Mouse (Mus musculus) embryonic fibroblast, embryonic 13.5 days (primary cell): Measurements from ENCODE around the gene Cdrt4. TPM values are rescaled to one million over a fixed set of nuclear protein-coding genes. Genes with fewer than 3 reads are reported as not detected.

Source experiments
- H3K27ac ChIP-seq: 2 replicates; pipeline ENCODE4 v1.5.1; 2012; ENCODE audit warnings: low read length, control low read depth, inconsistent platforms; ENCODE audit not compliant: insufficient read depth
- H3K4me1 ChIP-seq: 2 replicates; pipeline ENCODE4 v1.6.1; 2011; ENCODE audit warnings: low read length; ENCODE audit not compliant: control insufficient read depth, insufficient read depth
- H3K4me3 ChIP-seq: 2 replicates; pipeline ENCODE4 v1.5.1; 2011; ENCODE audit warnings: mild to moderate bottlenecking, control low read depth, low read length; ENCODE audit not compliant: insufficient read depth
- CTCF ChIP-seq: IDR thresholded peaks from 2 replicates; pipeline ENCODE4 v1.5.1; 2011; ENCODE audit warnings: mild to moderate bottlenecking, control low read depth, low read length, moderate library complexity, borderline replicate concordance; ENCODE audit not compliant: insufficient read depth
- POLR2A ChIP-seq: IDR thresholded peaks from 2 replicates; pipeline ENCODE4 v1.6.1; 2011; ENCODE audit warnings: low read depth, mild to moderate bottlenecking, control low read depth, low read length, moderate library complexity
- polyA plus RNA-seq: library from polyadenylated mRNA; stranded (reverse); fragments of >200 nt; gene quantifications from 2 replicates; pipeline ENCODE4 v1.2.4, GENCODE M21; 2011; ENCODE audit warnings: low read depth; ENCODE audit not compliant: missing spikeins, insufficient read length

The Cdrt4 gene
- polyA plus RNA-seq, 1 experiment = not detected

GRCm38 (mm10) chr11:63028131-63028530, 77.1 kb downstream of the Cdrt4 start:
- Histone ChIP-seq H3K4me1 (no peaks in the 10 kb centered on the region), H3K4me3 (no peak overlapping the region), H3K27ac (no peak overlapping the region)
- no peak for TF ChIP-seq POLR2A
- no peak for TF ChIP-seq CTCF

- Histone ChIP-seq H3K4me3 (no peak overlapping the region), H3K4me1 (no peaks in the 10 kb centered on the region), H3K27ac (no peak overlapping the region)
- TF ChIP-seq CTCF = no peak
- TF ChIP-seq POLR2A = no peak
Observed at GRCm38 (mm10) chr11:63029148-63029714, 78.2 kb downstream of the Cdrt4 start.

DNA sequence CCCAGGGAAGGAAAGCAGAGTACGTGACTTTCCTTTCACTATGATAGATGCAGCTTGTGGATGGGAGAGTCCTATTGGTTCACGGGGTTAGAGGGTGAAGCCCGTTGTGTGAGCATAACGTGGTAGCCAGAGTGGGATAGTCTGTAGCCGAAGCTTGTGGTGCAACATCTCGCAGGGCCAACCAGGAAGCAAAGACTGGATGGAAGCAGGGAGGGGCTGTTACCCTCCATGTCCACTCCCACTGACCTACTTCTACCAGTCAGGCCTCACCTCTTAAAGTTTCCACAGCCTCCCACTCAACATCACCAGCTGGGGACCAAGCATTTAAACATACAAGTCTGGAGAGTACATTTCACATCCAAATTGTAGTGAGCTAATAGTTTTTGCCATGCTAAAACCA, 78.7 kb downstream of the Cdrt4 start:
- no peaks in the 10 kb centered on the region for H3K4me1 ChIP-seq
- TF ChIP-seq POLR2A (no peak), CTCF (no peak)
- H3K27ac ChIP-seq = no peak overlapping the region
- H3K4me3 ChIP-seq = no peak overlapping the region

DNA sequence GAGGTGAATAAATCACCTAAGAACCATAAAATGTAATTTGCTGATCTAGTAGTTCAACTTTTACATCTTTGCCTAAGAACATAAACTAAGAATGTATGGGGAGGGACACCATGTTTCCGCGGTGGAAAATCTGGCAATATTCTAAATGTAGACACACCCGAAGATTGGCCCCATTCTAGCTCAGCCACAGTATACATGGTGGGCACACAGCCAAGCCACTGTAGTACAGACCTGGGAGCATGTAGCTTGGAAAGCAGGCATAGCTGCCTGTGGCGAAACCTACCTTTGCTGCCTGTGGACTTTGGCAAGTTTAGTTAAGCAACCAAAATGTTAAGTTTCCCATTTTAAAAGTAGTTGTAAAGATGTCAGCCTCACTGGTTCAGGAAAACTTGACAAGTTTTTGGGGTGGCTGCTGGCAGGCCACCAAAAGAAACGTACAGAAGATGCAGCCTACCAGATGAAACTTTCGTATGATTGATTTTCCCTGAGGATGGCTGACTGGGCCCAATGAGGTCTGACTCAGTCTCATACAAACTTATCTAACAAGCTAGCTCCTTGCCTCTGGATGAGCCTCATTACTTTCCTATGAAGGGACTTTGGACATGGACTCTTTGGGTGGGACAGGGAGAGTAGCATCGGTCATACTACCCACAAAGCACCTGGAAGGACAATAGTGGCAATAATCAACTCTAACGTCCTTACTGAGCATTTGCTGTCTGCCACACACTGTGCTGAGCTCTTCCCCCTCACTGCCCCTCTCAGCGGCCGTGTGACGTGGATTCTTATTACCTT, 84.6 kb downstream of the Cdrt4 start:
- Histone ChIP-seq H3K27ac (no peak overlapping the region), H3K4me3 (no peak overlapping the region), H3K4me1 (no peaks in the 10 kb centered on the region; the same call in 1 of the 2 replicates)
- TF ChIP-seq CTCF (no peak), POLR2A (no peak)

DNA sequence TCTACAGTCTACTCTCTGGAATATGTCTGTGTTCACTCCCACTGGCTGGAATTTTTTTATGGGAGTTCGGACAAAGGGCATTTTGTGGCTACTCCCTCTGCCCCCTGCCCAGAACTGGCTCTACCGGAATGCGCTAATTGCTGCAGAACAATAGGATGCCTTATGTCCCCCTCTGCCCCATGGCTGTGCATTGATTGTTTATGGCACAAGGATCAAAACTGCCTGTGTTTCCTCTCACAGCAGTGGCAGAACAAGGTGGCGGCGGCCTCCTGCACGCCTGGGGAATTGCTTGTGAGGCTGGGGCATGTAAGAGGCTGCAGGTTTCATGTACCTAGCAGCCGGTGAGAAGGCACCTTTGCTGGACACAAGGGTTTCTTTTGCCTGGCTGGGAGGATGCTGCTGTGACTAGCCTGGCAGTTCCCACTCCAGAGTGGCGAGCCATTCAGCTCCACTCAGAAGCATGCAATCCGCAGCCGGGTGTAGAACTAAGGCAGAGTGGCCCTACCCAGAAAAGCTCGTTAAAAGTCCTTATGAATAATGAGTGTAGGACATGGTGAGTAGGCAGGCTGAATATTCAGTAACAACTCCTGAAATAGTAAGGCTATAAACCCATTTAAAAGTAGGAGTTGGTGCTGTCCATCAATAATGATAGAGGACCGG, 89.1 kb downstream of the Cdrt4 start:
- no peak for TF ChIP-seq POLR2A
- TF ChIP-seq CTCF = no peak
- no peak overlapping the region for H3K27ac ChIP-seq
- H3K4me3 ChIP-seq = no peak overlapping the region
- H3K4me1 ChIP-seq = no peaks in the 10 kb centered on the region; the same call in 1 of the 2 replicates

Other genes with a start within 250 kb of the Cdrt4 start
- 7.7 and 8.0 TPM in 2 replicates for gene Zfp287, start 219.3 kb upstream of the Cdrt4 start, polyA plus RNA-seq
- gene Gm10428, start 198.1 kb upstream of the Cdrt4 start, polyA plus RNA-seq = not detected in 2 replicates
- 6.7 and 7.6 TPM in 2 replicates for gene Zfp286, start 161.7 kb upstream of the Cdrt4 start, polyA plus RNA-seq
- gene Trim16, start 131.0 kb upstream of the Cdrt4 start, polyA plus RNA-seq = 23.5 and 28.5 TPM in 2 replicates
- 1.3 and 1.5 TPM in 2 replicates for gene Fbxw10, start 104.1 kb upstream of the Cdrt4 start, polyA plus RNA-seq
- gene Tvp23b, start 71.7 kb upstream of the Cdrt4 start, polyA plus RNA-seq = 48.6 and 58.2 TPM in 2 replicates
- not detected in 2 replicates for gene Tekt3, start 110.5 kb downstream of the Cdrt4 start, polyA plus RNA-seq
- 124 and 179 TPM in 2 replicates for gene Pmp22, start 177.8 kb downstream of the Cdrt4 start, polyA plus RNA-seq